Mouse (Mus musculus) midbrain, postnatal 0 days (tissue): Measurements from ENCODE around the gene Olfr613. TPM values are rescaled to one million over a fixed set of nuclear protein-coding genes. Genes with fewer than 3 reads are reported as not detected.

Experiments used
- ATAC-seq: fragments of 200-750 bp; cut with Nextera tagmentation; 2 replicates; pipeline ENCODE4 v1.8.0; 2017; ENCODE audit warnings: moderate number of reproducible peaks, mild to moderate bottlenecking, moderate TSS enrichment, moderate library complexity; ENCODE audit not compliant: low FRiP score
- DNase-seq: peaks from one replicate; pipeline ENCODE4 v3.0.0-alpha.2; 2015; ENCODE audit warnings: low spot score
- H3K27ac ChIP-seq: fragments of 300-500 bp; sonication (generic); 2 replicates; pipeline ENCODE4 v1.5.1; 2014; ENCODE audit warnings: low read depth, mild to moderate bottlenecking, low read length, mixed read lengths
- H3K27me3 ChIP-seq: fragments of 300-500 bp; sonication (generic); 2 replicates; pipeline ENCODE4 v1.6.1; 2014; ENCODE audit warnings: low read length, control low read depth, mixed read lengths; ENCODE audit not compliant: insufficient read depth
- H3K36me3 ChIP-seq: fragments of 300-500 bp; sonication (generic); 2 replicates; pipeline ENCODE4 v1.6.1; 2014; ENCODE audit warnings: low read length, control low read depth, mixed read lengths; ENCODE audit not compliant: insufficient read depth
- H3K4me1 ChIP-seq: fragments of 300-500 bp; sonication (generic); 2 replicates; pipeline ENCODE4 v1.6.1; 2014; ENCODE audit warnings: mild to moderate bottlenecking, control low read depth, antibody characterized with exemption, low read length, mixed read lengths; ENCODE audit not compliant: insufficient read depth
- H3K4me2 ChIP-seq: fragments of 300-500 bp; sonication (generic); 2 replicates; pipeline ENCODE4 v1.6.1; 2014; ENCODE audit warnings: low read depth, mild to moderate bottlenecking, low read length, mixed read lengths; ENCODE audit not compliant: poor library complexity, severe bottlenecking
- H3K4me3 ChIP-seq: fragments of 300-500 bp; sonication (generic); 2 replicates; pipeline ENCODE4 v1.5.1; 2014; ENCODE audit warnings: low read depth, mild to moderate bottlenecking, low read length, moderate library complexity
- H3K9ac ChIP-seq: fragments of 300-500 bp; sonication (generic); replicated peaks from 2 replicates; pipeline ENCODE4 v1.6.1; 2014; ENCODE audit warnings: mild to moderate bottlenecking, low read length, moderate library complexity, mixed read lengths; ENCODE audit not compliant: poor library complexity, severe bottlenecking
- H3K9me3 ChIP-seq: fragments of 300-500 bp; sonication (generic); 2 replicates; pipeline ENCODE4 v1.6.1; 2016; ENCODE audit warnings: low read length, control low read depth
- CTCF ChIP-seq: IDR thresholded peaks from 2 replicates; pipeline ENCODE4 v1.5.1; 2016; ENCODE audit warnings: antibody characterized with exemption, mild to moderate bottlenecking
- WGBS: fragments of 180-500 bp; shearing (Covaris S2); extraction: QIAGEN DNeasy Blood & Tissue Kit; methylation state at CpG from one replicate; pipeline ENCODE4 v1.1.7; 2014; 5-methylcytosine and 5-hydroxymethylcytosine counted together
- microRNA-seq: library from miRNA; unstranded; fragments of <30 nt; microRNA quantifications from one replicate; pipeline ENCODE4, GENCODE M21; 2016; ENCODE audit warnings: borderline number of aligned reads
- polyA plus RNA-seq: library from polyadenylated mRNA; unstranded; fragments of >200 nt; fragmentation: Nextera tagmentation; extraction: Ambion mirVana; gene quantifications from 2 replicates; pipeline ENCODE4 v1.2.1, GENCODE M21; 2015
- total RNA-seq: library from RNA; depleted of rRNA; stranded (reverse); fragments of >200 nt; gene quantifications from 2 replicates; pipeline ENCODE4 v1.2.3, GENCODE M21; 2014; rRNA removed

Olfr613 gene
- total and polyA plus RNA-seq, 2 experiments from 2014 or later: not detected

- no peaks in the 10 kb centered on the region for H3K9me3 ChIP-seq
- WGBS: 84% methylated on average over 1 of the region's 1 CpGs
- no peak within 1 kb of the TSS for H3K4me3 ChIP-seq
- H3K36me3 ChIP-seq: no peaks in the 10 kb centered on the region
- no peak within 1 kb of the TSS for H3K9ac ChIP-seq
- H3K4me2 ChIP-seq: no peak within 1 kb of the TSS
- TF ChIP-seq CTCF: no peak
- H3K27me3 ChIP-seq: no peaks in the 10 kb centered on the region
- ATAC-seq (no peak), DNase-seq (no peak)
- no peak within 1 kb of the TSS for H3K27ac ChIP-seq
- no peaks in the 10 kb centered on the region for H3K4me1 ChIP-seq
Measured at GRCm38 (mm10) chr7:103572761-103573160, 24.9 kb downstream of the Olfr613 start, which contains the start of gene Olfr617. TSS of gene Olfr617 (plus strand) at chr7:103573061.

GRCm38 (mm10) chr7:103589803-103590202, 41.9 kb downstream of the Olfr613 start, which contains the start of gene Olfr618:
TSS of gene Olfr618 (plus strand) at chr7:103590103.
- H3K36me3 ChIP-seq: no peaks in the 10 kb centered on the region
- DNase-seq (no peak), ATAC-seq (no peak)
- H3K9me3 ChIP-seq: no peaks in the 10 kb centered on the region
- H3K27me3 ChIP-seq: no peaks in the 10 kb centered on the region
- WGBS: 64% methylated on average over 2 of the region's 2 CpGs
- H3K27ac ChIP-seq: no peak within 1 kb of the TSS
- TF ChIP-seq CTCF: no peak
- no peak within 1 kb of the TSS for H3K9ac ChIP-seq
- H3K4me2 ChIP-seq: no peak within 1 kb of the TSS
- H3K4me3 ChIP-seq: no peak within 1 kb of the TSS
- H3K4me1 ChIP-seq: no peaks in the 10 kb centered on the region

GRCm38 (mm10) chr7:103600275-103600674, 52.4 kb downstream of the Olfr613 start, which contains the start of gene Olfr619:
TSS of gene Olfr619 (plus strand) at chr7:103600575.
- Histone ChIP-seq H3K27me3 (no peaks in the 10 kb centered on the region), H3K27ac (no peak within 1 kb of the TSS), H3K4me3 (no peak within 1 kb of the TSS), H3K4me1 (no peaks in the 10 kb centered on the region), H3K4me2 (no peak within 1 kb of the TSS), H3K36me3 (no peaks in the 10 kb centered on the region), H3K9ac (no peak within 1 kb of the TSS), H3K9me3 (no peaks in the 10 kb centered on the region)
- no peak for TF ChIP-seq CTCF
- ATAC-seq (no peak), DNase-seq (no peak)

Small RNA genes within 50 kb of the gene (microRNA-seq; reads per million reads assigned to microRNA genes)
- not detected for gene Gm26506

Other genes starting within 250 kb of the Olfr613 start
Only the 30 nearest of the 33 such genes appear.
- not detected in 2 replicates for gene Olfr598, start 224.5 kb upstream of the Olfr613 start, total RNA-seq
- not detected in 2 replicates for gene Olfr598, start 224.5 kb upstream of the Olfr613 start, polyA plus RNA-seq
- gene Olfr599, start 212.2 kb upstream of the Olfr613 start, total RNA-seq: not detected in 2 replicates
- not detected in 2 replicates for gene Olfr599, start 212.2 kb upstream of the Olfr613 start, polyA plus RNA-seq
- gene Olfr600, start 198.4 kb upstream of the Olfr613 start, total RNA-seq: not detected in 2 replicates
- gene Olfr600, start 198.4 kb upstream of the Olfr613 start, polyA plus RNA-seq: not detected in 2 replicates
- gene Olfr601, start 185.4 kb upstream of the Olfr613 start, total RNA-seq: not detected in 2 replicates
- not detected in 2 replicates for gene Olfr601, start 185.4 kb upstream of the Olfr613 start, polyA plus RNA-seq
- not detected in 2 replicates for gene Olfr603, start 161.9 kb upstream of the Olfr613 start, total RNA-seq
- gene Olfr603, start 161.9 kb upstream of the Olfr613 start, polyA plus RNA-seq: not detected in 2 replicates
- not detected in 2 replicates for gene Usp17lc, start 133.0 kb upstream of the Olfr613 start, total RNA-seq
- gene Usp17lc, start 133.0 kb upstream of the Olfr613 start, polyA plus RNA-seq: not detected in 2 replicates
- gene Olfr605, start 102.6 kb upstream of the Olfr613 start, total RNA-seq: not detected in 2 replicates
- gene Olfr605, start 102.6 kb upstream of the Olfr613 start, polyA plus RNA-seq: not detected in 2 replicates
- gene Olfr606, start 99.0 kb upstream of the Olfr613 start, total RNA-seq: not detected in 2 replicates
- not detected in 2 replicates for gene Olfr606, start 99.0 kb upstream of the Olfr613 start, polyA plus RNA-seq
- not detected in 2 replicates for gene Olfr607, start 83.9 kb upstream of the Olfr613 start, total RNA-seq
- gene Olfr607, start 83.9 kb upstream of the Olfr613 start, polyA plus RNA-seq: not detected in 2 replicates
- gene Olfr608, start 78.2 kb upstream of the Olfr613 start, total RNA-seq: not detected in 2 replicates
- not detected in 2 replicates for gene Olfr608, start 78.2 kb upstream of the Olfr613 start, polyA plus RNA-seq
- gene Olfr609, start 50.0 kb upstream of the Olfr613 start, total RNA-seq: not detected in 2 replicates
- gene Olfr609, start 50.0 kb upstream of the Olfr613 start, polyA plus RNA-seq: not detected in 2 replicates
- not detected in 2 replicates for gene Olfr610, start 36.0 kb upstream of the Olfr613 start, total RNA-seq
- gene Olfr610, start 36.0 kb upstream of the Olfr613 start, polyA plus RNA-seq: not detected in 2 replicates
- not detected in 2 replicates for gene Olfr611, start 27.2 kb upstream of the Olfr613 start, total RNA-seq
- not detected in 2 replicates for gene Olfr611, start 27.2 kb upstream of the Olfr613 start, polyA plus RNA-seq
- not detected in 2 replicates for gene Olfr612, start 5.4 kb upstream of the Olfr613 start, total RNA-seq
- not detected in 2 replicates for gene Olfr612, start 5.4 kb upstream of the Olfr613 start, polyA plus RNA-seq
- gene Olfr615, start 8.0 kb downstream of the Olfr613 start, total RNA-seq: not detected in 2 replicates
- gene Olfr615, start 8.0 kb downstream of the Olfr613 start, polyA plus RNA-seq: not detected in 2 replicates
- not detected in 2 replicates for gene Olfr616, start 21.1 kb downstream of the Olfr613 start, total RNA-seq
- not detected in 2 replicates for gene Olfr616, start 21.1 kb downstream of the Olfr613 start, polyA plus RNA-seq
- not detected in 2 replicates for gene Olfr617, start 25.0 kb downstream of the Olfr613 start, total RNA-seq
- gene Olfr617, start 25.0 kb downstream of the Olfr613 start, polyA plus RNA-seq: not detected in 2 replicates
- not detected in 2 replicates for gene Olfr618, start 42.0 kb downstream of the Olfr613 start, total RNA-seq
- not detected in 2 replicates for gene Olfr618, start 42.0 kb downstream of the Olfr613 start, polyA plus RNA-seq
- not detected in 2 replicates for gene Olfr619, start 52.5 kb downstream of the Olfr613 start, total RNA-seq
- gene Olfr619, start 52.5 kb downstream of the Olfr613 start, polyA plus RNA-seq: not detected in 2 replicates
- gene Olfr620, start 64.5 kb downstream of the Olfr613 start, total RNA-seq: not detected in 2 replicates
- gene Olfr620, start 64.5 kb downstream of the Olfr613 start, polyA plus RNA-seq: not detected in 2 replicates
- not detected in 2 replicates for gene Olfr622, start 94.6 kb downstream of the Olfr613 start, total RNA-seq
- not detected in 2 replicates for gene Olfr622, start 94.6 kb downstream of the Olfr613 start, polyA plus RNA-seq
- gene Olfr623, start 115.6 kb downstream of the Olfr613 start, total RNA-seq: not detected in 2 replicates
- not detected in 2 replicates for gene Olfr623, start 115.6 kb downstream of the Olfr613 start, polyA plus RNA-seq
- gene Olfr624, start 123.1 kb downstream of the Olfr613 start, total RNA-seq: not detected in 2 replicates
- not detected in 2 replicates for gene Olfr624, start 123.1 kb downstream of the Olfr613 start, polyA plus RNA-seq
- not detected in 2 replicates for gene Olfr625-ps1, start 134.6 kb downstream of the Olfr613 start, total RNA-seq
- not detected in 2 replicates for gene Olfr625-ps1, start 134.6 kb downstream of the Olfr613 start, polyA plus RNA-seq
- gene Olfr243, start 166.6 kb downstream of the Olfr613 start, total RNA-seq: not detected in 2 replicates
- not detected in 2 replicates for gene Olfr243, start 166.6 kb downstream of the Olfr613 start, polyA plus RNA-seq
- gene Olfr628, start 182.3 kb downstream of the Olfr613 start, total RNA-seq: not detected in 2 replicates
- not detected in 2 replicates for gene Olfr628, start 182.3 kb downstream of the Olfr613 start, polyA plus RNA-seq
- gene Olfr629, start 196.9 kb downstream of the Olfr613 start, total RNA-seq: not detected in 2 replicates
- gene Olfr629, start 196.9 kb downstream of the Olfr613 start, polyA plus RNA-seq: not detected in 2 replicates
- not detected in 2 replicates for gene Olfr630, start 209.3 kb downstream of the Olfr613 start, total RNA-seq
- not detected in 2 replicates for gene Olfr630, start 209.3 kb downstream of the Olfr613 start, polyA plus RNA-seq
- gene Olfr69, start 223.5 kb downstream of the Olfr613 start, total RNA-seq: not detected in 2 replicates
- gene Olfr69, start 223.5 kb downstream of the Olfr613 start, polyA plus RNA-seq: not detected in 2 replicates
- gene Olfr68, start 231.6 kb downstream of the Olfr613 start, total RNA-seq: not detected in 2 replicates
- gene Olfr68, start 231.6 kb downstream of the Olfr613 start, polyA plus RNA-seq: not detected in 2 replicates